Mouse (Mus musculus) bone marrow macrophage, adult 2 months (primary cell): Measurements from ENCODE around the gene Dhx16.
A peak's percentile ranks its signal among the peaks of the same experiment; 100 is the strongest.

ENCODE experiments used
- CTCF ChIP-seq: IDR thresholded peaks from 2 replicates; pipeline ENCODE4 v1.5.1; 2012; ENCODE audit warnings: low read depth, mild to moderate bottlenecking, low read length, moderate library complexity
- POLR2A ChIP-seq: IDR thresholded peaks from 2 replicates; pipeline ENCODE4 v1.6.1; 2012; ENCODE audit warnings: mild to moderate bottlenecking, low read depth, low read length, borderline replicate concordance

- TF ChIP-seq CTCF = peak; percentile 77; the same call in 1 of the 2 replicates
- no peak for TF ChIP-seq POLR2A
Observed at GRCm38 (mm10) chr17:35873774-35874519, 5.7 kb upstream of the Dhx16 start.
